Mouse (Mus musculus) right cerebral cortex, postnatal 4 days (tissue): Measurements from ENCODE around the gene Neu4.
"Not testable (repeated sequence)": the region's sequence is repeated elsewhere in the genome, so short reads cannot be mapped to it uniquely, and the experiment has no call there.

Source experiments
- DNase-seq: peaks from one replicate; pipeline ENCODE4 v3.0.0-alpha.2; 2022

The Neu4 gene

DNA sequence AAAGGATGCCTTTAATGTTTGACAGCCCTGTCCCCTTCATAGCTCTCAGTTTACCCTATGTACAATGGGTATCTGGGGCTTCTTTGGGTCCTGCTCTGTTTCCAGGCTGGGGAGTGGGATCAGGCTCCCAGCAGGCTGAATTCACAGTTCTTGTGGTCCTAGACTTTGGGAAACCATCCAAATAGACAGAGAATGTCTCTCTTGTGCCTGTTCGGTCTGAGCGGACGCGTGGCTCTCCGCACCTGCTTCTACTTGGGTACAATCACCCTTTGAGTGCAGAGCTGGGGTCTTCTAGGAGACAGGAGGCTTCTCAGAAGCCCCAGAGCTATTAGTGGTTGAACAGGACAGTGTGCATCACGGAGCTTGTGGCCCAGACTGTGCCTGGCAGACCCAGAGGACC lies at the start of gene Neu4:
TSS of gene Neu4 (plus strand) at position 301 of the 400 bp plus-strand sequence.
- DNase-seq: no peak

- DNase-seq: not testable (repeated sequence)
Observed at GRCm38 (mm10) chr1:93970797-93971196, 49.5 kb upstream of the Neu4 start.

- DNase-seq: not testable (repeated sequence)
Observed at GRCm38 (mm10) chr1:93975764-93976163, 44.5 kb upstream of the Neu4 start.

DNA sequence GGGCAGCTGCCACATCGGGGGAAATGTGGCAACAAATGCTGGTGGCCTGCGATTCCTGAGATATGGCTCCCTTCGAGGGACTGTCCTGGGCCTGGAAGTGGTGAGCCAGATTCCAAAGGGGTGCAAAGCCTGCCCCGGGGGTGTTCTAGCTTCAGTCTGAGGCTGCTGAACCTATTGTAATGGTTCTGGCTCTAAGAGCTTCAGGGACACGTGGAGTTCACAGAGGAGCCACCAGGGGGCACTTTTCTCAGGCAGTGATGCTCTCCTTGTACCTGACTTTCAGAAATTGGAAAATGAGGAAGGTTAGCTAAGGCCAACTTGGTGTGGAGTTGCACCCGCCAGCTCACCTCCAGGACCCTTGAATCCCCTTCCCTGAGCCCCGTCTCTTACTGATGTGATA lies 42.0 kb upstream of the Neu4 start:
- DNase-seq: not testable (repeated sequence)

GRCm38 (mm10) chr1:93980932-93981331 lies 39.3 kb upstream of the Neu4 start:
- DNase-seq: not testable (repeated sequence)

GRCm38 (mm10) chr1:93986167-93986566 lies 34.1 kb upstream of the Neu4 start:
- DNase-seq: no peak

GRCm38 (mm10) chr1:93988786-93989185 lies 31.5 kb upstream of the Neu4 start:
- DNase-seq: no peak

DNA sequence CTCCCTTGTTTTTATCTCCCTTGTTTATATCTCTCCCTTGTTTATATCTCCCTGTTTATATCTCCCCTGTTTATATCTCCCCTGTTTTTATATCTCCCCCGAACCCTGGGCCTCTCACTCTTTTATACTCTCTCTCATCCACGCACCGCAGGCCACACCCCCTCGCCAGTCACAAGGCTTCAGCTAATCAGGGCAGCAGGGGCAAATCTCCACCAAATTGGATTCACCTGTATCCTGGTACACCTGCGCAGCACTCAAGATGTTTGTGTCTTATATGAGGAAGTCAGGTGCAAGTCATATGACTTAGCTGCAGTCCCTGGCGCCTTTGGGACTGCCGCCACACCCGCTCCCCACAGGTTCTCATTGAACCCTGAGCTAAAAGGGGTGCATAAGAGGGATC lies 30.0 kb upstream of the Neu4 start, which contains the start of gene Gal3st2c:
TSS of gene Gal3st2c (plus strand) at position 301 of the 400 bp plus-strand sequence.
- DNase-seq: not testable (repeated sequence)

DNA sequence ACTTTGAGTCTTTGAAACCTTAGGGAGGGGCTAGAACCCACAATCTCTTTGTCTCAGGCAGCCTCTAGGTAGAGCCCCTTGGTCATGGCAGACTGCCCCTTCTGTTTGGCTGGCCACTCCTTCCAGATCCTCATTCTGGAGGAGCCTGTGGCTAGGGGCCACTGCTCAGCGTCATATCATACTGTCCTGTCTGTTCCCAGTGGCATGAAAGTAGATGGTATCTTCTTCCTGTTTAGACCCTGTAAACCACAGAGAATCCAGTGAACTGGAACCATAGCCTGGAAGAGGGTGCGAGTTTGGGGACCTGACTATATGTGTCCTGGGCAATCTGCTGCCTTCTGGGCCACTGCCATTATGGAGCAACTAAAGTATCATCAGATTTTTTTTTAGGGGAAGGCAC lies 29.2 kb upstream of the Neu4 start:
- DNase-seq: not testable (repeated sequence)

- not testable (repeated sequence) for DNase-seq
Observed at GRCm38 (mm10) chr1:93991491-93991890, 28.8 kb upstream of the Neu4 start.

- no peak for DNase-seq
Observed at GRCm38 (mm10) chr1:94001023-94001422, 19.2 kb upstream of the Neu4 start.

DNA sequence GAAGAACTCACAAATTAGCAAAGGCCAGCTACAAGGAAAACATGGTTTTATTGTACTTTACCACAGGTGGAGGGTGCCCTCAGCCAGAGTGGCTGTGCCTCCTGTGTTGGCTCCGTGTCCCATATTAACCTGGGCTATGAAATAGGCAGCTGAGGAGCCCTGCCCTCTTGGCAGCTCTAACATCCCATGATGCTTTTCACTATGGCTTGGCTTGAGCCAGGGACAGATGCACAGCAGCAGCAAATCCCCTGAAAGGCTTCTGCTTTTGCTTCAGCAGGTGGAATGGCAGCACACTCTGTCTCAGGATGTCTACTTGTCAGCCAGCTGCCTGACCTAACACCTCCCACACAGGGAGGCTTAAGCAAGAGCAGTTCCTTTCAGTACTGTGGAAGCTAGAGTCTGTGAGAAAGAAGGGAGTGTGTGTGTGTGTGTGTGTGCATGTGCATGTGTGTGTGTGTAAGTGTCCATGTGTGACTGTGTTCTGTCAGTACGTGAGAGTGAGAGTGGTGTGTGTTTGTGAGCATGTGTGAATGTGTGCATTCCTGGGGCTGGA lies 14.2 kb upstream of the Neu4 start:
- not testable (repeated sequence) for DNase-seq

- not testable (repeated sequence) for DNase-seq
Observed at GRCm38 (mm10) chr1:94008826-94009225, 11.4 kb upstream of the Neu4 start.

GRCm38 (mm10) chr1:94011643-94012042 lies 8.6 kb upstream of the Neu4 start:
- DNase-seq: no peak

- no peak for DNase-seq
Observed at GRCm38 (mm10) chr1:94027506-94028108, 7.4 kb downstream of the Neu4 start.

DNA sequence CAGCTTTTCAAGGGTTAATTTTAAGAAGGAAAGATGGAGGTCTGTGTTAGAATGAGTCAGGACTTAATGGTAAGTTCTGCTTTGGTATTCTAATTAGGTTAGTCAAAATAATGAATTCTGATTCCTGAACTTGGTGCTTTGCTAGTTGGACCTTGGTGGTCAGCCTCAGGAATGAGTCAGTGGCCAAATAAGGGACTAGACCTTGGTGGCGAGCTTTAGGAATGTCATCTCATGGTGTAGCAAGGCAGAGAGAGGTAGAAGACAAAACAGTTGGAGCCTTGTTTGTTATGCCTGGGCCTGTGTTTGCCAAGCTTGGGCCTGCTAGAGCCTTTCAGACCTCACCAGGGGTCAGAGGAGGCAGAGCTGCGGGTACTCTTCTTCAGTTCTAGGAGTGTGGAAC lies 8.5 kb downstream of the Neu4 start:
- DNase-seq: no peak

- DNase-seq: no peak
Observed at GRCm38 (mm10) chr1:94033075-94033602, 12.9 kb downstream of the Neu4 start.

GRCm38 (mm10) chr1:94034984-94035743 lies 14.9 kb downstream of the Neu4 start:
- peak; percentile 74 for DNase-seq

DNA sequence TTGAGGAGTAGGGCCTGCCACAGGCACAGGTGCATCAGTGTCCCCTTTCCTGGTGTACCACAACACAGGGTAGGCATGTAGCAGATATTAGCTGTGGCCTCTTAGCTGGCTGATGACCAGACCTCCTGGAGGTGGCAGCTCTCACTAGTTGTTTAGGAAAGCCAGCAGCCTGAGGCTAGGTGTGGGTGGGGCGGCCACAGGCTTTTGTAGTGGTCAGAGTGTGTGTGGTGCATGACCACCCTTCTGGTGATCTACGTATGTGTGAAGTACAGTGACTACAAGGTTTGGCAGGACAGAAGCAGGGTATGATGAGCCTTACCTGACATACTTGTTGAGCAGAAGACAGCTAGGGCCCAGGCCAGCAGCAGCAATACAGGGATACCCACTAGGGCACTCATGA lies 20.1 kb downstream of the Neu4 start:
- DNase-seq: no peak

DNA sequence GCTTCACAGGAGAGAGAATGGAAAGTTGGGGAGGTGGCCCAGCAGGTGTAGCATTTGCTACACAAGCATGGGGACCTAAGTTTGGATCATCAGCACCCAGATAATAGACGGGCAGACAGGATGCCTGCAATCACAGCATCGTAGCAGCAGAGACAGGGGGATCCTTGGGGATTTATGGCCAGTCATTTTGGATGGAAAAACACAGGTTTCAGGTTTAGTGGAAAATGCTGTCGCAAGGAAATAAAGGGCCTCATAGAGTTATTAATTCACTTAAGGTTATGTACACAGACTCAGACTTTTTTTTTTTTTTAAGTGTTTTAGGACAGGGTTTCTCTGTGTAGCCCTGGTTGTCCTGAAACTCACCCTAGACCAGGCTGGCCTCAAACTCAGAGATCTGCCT lies 25.3 kb downstream of the Neu4 start:
- DNase-seq: no peak

DNA sequence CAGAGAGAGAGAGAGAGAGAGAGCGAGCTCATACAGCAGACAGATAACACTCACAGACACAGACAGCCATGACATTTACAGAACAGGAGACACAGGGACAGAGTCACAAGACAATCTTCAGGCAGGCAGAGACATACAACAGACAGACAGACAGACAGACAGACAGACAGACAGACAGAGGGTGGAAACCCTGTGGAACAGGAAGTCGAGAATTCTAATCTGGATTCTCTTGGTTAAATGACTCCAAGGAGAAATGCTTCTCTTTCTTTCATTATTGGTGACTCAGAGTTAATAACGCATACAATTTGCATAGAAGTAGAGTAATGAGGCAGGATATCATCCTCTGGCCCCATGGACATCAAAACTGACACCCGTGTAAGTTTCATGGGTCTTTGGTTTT lies 26.3 kb downstream of the Neu4 start:
- DNase-seq: no peak

DNA sequence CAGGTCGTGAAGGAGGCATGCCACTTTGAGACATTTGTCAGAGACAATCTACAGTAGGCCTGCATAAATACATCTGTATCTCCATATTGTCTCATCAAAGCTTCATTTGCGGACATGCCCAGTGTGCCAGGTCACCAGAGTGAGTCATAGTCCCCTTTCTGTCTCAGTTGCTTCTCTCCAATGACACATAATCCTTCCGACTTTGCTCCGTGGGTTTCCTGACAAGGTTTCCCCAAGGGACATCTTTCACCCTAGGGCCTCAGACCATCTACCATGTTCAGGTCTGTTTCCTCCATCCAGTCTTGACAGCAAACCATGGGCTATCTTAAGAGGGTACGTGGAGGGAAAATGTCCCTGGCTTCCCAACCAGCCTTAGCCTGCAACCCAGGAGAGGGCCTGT lies 30.9 kb downstream of the Neu4 start:
- no peak for DNase-seq

DNA sequence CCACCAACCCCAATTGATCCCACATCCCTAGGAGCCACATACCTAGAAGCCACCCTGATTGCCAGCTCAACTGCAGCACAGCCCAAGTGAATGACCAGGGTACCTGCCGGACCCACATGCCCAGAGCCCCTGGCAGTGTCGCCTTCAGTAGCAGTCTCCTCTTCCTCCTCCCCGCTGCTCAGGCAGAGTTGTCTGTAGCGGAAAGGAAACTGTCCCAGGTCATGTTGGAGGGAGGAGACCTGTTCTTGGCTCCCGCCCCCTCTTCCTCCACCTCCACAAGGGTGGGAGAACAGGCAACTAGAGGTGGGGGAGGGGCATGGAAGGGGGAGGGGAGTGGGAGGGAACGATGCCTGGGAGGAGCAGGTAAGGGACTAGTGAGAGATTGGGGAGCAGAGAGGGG lies 32.1 kb downstream of the Neu4 start, which contains the start of gene Pdcd1:
TSS of gene Pdcd1 (minus strand) at position 181 of the 400 bp plus-strand sequence.
- DNase-seq: no peak
